Mouse (Mus musculus): ENCODE data around the gene Tmem230. TPM values are rescaled to one million over a fixed set of nuclear protein-coding genes. Genes with fewer than 3 reads are reported as not detected.

The Tmem230 gene
- polyA plus RNA-seq, 1 experiment, result 227 TPM

DNA sequence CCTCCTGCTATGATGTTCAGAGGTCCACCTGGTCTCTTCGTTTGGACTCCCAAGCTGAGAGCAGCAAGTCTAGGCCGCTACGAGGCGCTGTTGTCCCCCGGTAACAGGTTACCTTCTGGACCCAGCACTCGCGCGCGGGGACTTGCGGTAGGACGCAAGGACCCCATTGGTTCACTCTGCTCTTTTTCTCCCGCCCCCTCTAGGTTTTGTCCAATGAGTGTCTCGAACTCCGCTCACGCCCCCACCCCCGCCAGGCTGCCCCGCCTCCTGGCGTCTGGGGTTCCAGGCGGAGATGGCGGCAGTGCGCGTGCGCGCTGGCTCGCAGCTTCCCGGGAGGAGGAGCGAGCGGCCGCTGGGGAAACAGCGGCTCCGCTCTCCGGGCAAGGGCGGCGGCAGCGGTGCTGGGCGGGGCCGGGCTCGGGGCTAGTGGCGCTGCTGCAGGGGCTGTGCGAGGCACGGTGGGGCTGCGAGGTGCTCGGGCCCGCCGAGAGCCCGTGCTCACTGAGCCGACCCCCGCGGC is 15.3 kb upstream of the Tmem230 start, which contains the start of gene Cds2:
Gene Cds2 (plus strand): TSS at position 270 of the 520 bp plus-strand sequence.
- TF ChIP-seq POLR2A (IDR thresholded peaks at IDR 0.05; ENCODE audit: low read depth, low read length), result peak; percentile 68; the same call in 1 of the 2 replicates
- TF ChIP-seq CTCF (IDR thresholded peaks at IDR 0.05; ENCODE audit: extremely low read depth, insufficient read length, insufficient replicate concordance, low read depth, low read length), result peak; percentile 87
- peak within 1 kb of the TSS; percentile 48 for H3K27ac ChIP-seq (ENCODE audit: insufficient read depth, low read depth, low read length)
- peaks cover 8% of the 10 kb centered on the region for H3K4me1 ChIP-seq (ENCODE audit: control insufficient read depth, insufficient read depth, insufficient read length, low read length)
- H3K4me3 ChIP-seq (ENCODE audit: low read depth, low read length), result peak within 1 kb of the TSS; percentile 80
- H3K27me3 ChIP-seq (ENCODE audit: control insufficient read depth, insufficient read depth, low read length), result no peaks in the 10 kb centered on the region
- under 1% methylated on average over 48 of the region's 49 CpGs for WGBS
- H3K36me3 ChIP-seq (ENCODE audit: control insufficient read depth, insufficient read depth, low read length), result no peaks in the 10 kb centered on the region

DNA sequence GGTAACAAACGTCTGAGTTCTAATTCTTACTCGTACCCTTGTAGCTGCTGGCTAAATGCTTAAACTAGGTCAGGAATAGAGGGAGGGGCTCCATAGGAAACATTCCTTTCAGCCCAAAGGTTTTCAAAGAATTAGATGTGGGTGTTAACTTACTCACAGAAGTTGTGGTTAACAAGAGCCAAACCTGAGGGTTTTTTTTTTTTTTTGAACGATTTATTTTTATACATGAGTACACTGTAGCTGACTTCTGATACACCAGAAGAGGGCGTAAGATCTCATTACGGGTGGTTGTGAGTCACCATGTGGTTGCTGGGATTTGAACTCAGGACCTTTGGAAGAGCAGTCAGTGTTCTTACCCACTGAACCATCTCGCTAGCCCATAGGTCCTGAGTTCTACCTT is 14.6 kb upstream of the Tmem230 start:
- 63% methylated on average over 6 of the region's 6 CpGs for WGBS
- H3K36me3 ChIP-seq (ENCODE audit: control insufficient read depth, insufficient read depth, low read length), result no peaks in the 10 kb centered on the region
- peaks cover 8% of the 10 kb centered on the region for H3K4me1 ChIP-seq (ENCODE audit: control insufficient read depth, insufficient read depth, insufficient read length, low read length)
- H3K4me3 ChIP-seq (ENCODE audit: low read depth, low read length), result no peak overlapping the region
- H3K27ac ChIP-seq (ENCODE audit: insufficient read depth, low read depth, low read length), result no peak overlapping the region
- TF ChIP-seq POLR2A (IDR thresholded peaks at IDR 0.05; ENCODE audit: low read depth, low read length), result no peak
- no peak for TF ChIP-seq CTCF (IDR thresholded peaks at IDR 0.05; ENCODE audit: extremely low read depth, insufficient read length, insufficient replicate concordance, low read depth, low read length)
- no peaks in the 10 kb centered on the region for H3K27me3 ChIP-seq (ENCODE audit: control insufficient read depth, insufficient read depth, low read length)

- 89% methylated on average over 3 of the region's 3 CpGs for WGBS
- H3K36me3 ChIP-seq (ENCODE audit: control insufficient read depth, insufficient read depth, low read length), result no peaks in the 10 kb centered on the region
- no peaks in the 10 kb centered on the region for H3K27me3 ChIP-seq (ENCODE audit: control insufficient read depth, insufficient read depth, low read length)
- H3K4me3 ChIP-seq (ENCODE audit: low read depth, low read length), result no peak overlapping the region
- H3K4me1 ChIP-seq (ENCODE audit: control insufficient read depth, insufficient read depth, insufficient read length, low read length), result peaks cover 8% of the 10 kb centered on the region
- TF ChIP-seq CTCF (IDR thresholded peaks at IDR 0.05; ENCODE audit: extremely low read depth, insufficient read length, insufficient replicate concordance, low read depth, low read length) (no peak), POLR2A (IDR thresholded peaks at IDR 0.05; ENCODE audit: low read depth, low read length) (no peak)
- no peak overlapping the region for H3K27ac ChIP-seq (ENCODE audit: insufficient read depth, low read depth, low read length)
Measured at GRCm38 (mm10) chr2:132260601-132261000, 13.0 kb upstream of the Tmem230 start.

GRCm38 (mm10) chr2:132257350-132258068 is 9.9 kb upstream of the Tmem230 start:
- Histone ChIP-seq H3K27me3 (ENCODE audit: control insufficient read depth, insufficient read depth, low read length) (no peaks in the 10 kb centered on the region), H3K36me3 (ENCODE audit: control insufficient read depth, insufficient read depth, low read length) (no peaks in the 10 kb centered on the region), H3K27ac (ENCODE audit: insufficient read depth, low read depth, low read length) (no peak overlapping the region), H3K4me1 (ENCODE audit: control insufficient read depth, insufficient read depth, insufficient read length, low read length) (no peaks in the 10 kb centered on the region), H3K4me3 (ENCODE audit: low read depth, low read length) (no peak overlapping the region)
- WGBS, result 92% methylated on average over 6 of the region's 6 CpGs
- TF ChIP-seq CTCF (IDR thresholded peaks at IDR 0.05; ENCODE audit: extremely low read depth, insufficient read length, insufficient replicate concordance, low read depth, low read length) (no peak), POLR2A (IDR thresholded peaks at IDR 0.05; ENCODE audit: low read depth, low read length) (no peak)

- no peaks in the 10 kb centered on the region; the same call in 1 of the 2 replicates for H3K4me1 ChIP-seq (ENCODE audit: control insufficient read depth, insufficient read depth, insufficient read length, low read length)
- peaks cover 2% of the 10 kb centered on the region; the same call in 1 of the 2 replicates for H3K36me3 ChIP-seq (ENCODE audit: control insufficient read depth, insufficient read depth, low read length)
- peak overlapping the region; percentile 54; the same call in 1 of the 2 replicates for H3K27ac ChIP-seq (ENCODE audit: insufficient read depth, low read depth, low read length)
- no peaks in the 10 kb centered on the region for H3K27me3 ChIP-seq (ENCODE audit: control insufficient read depth, insufficient read depth, low read length)
- no peak overlapping the region for H3K4me3 ChIP-seq (ENCODE audit: low read depth, low read length)
- TF ChIP-seq CTCF (IDR thresholded peaks at IDR 0.05; ENCODE audit: extremely low read depth, insufficient read length, insufficient replicate concordance, low read depth, low read length), result no peak
- TF ChIP-seq POLR2A (IDR thresholded peaks at IDR 0.05; ENCODE audit: low read depth, low read length), result no peak
- WGBS, result 1% methylated on average over 7 of the region's 7 CpGs
Measured at GRCm38 (mm10) chr2:132253603-132254002, 6.0 kb upstream of the Tmem230 start.

DNA sequence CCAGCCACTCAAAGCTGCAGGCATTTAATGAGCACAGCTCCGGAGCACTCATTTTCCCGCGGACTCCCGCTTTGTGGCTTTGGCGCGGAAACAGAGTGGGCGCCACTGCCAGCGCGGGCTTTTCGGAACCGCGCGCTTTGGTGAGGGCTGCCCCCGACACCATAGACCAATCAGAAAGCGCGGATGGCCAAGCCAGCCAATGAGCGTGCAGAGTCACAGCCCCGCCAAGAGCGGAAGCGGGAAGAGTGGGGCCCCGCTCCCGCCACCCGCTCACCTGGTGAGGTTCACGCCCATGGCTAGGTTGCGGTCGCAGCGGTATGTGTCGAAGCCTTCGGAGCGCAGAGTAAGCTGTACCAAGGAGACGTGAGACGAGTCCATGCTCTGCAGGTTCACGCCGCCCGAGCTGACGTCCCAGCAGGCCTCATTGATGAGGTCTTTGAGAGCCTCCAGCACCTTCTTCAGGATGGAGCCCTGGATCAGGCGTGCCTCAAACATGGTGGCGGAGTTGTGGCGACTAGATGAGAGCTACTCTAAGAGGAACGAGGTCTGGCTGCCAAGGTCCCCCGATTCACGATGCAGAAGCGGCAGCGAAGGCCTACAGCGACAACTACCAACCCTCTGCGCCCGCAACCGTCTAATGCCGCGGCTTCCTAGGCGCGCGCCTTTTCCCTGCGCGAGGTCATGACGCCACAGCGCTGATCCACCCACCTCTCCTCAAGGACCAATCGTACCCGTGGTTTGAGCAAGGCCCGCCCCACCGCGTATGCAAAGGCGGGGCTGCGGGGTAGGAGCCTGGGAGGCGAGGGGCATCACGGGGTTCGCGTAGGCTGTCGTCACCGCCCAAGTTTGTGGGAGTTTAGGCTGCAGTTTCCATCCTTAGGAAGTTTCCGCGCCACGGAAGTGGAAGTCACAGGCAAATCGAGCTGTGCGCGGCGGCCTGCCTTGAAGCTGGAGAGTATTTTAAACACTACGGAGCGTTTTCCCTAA is 5.2 kb upstream of the Tmem230 start, which contains the start of gene Pcna:
Gene Pcna (minus strand): TSS at position 773 of the 987 bp plus-strand sequence.
- peak within 1 kb of the TSS; percentile 54 for H3K27ac ChIP-seq (ENCODE audit: insufficient read depth, low read depth, low read length)
- H3K4me1 ChIP-seq (ENCODE audit: control insufficient read depth, insufficient read depth, insufficient read length, low read length), result peaks cover 2% of the 10 kb centered on the region
- TF ChIP-seq POLR2A (IDR thresholded peaks at IDR 0.05; ENCODE audit: low read depth, low read length) (peak; percentile 97), CTCF (IDR thresholded peaks at IDR 0.05; ENCODE audit: extremely low read depth, insufficient read length, insufficient replicate concordance, low read depth, low read length) (no peak)
- H3K27me3 ChIP-seq (ENCODE audit: control insufficient read depth, insufficient read depth, low read length), result no peaks in the 10 kb centered on the region
- H3K4me3 ChIP-seq (ENCODE audit: low read depth, low read length), result peak within 1 kb of the TSS; percentile 73
- WGBS, result under 1% methylated on average over 78 of the region's 79 CpGs
- peaks cover 5% of the 10 kb centered on the region; the same call in 1 of the 2 replicates for H3K36me3 ChIP-seq (ENCODE audit: control insufficient read depth, insufficient read depth, low read length)

Measured in small intestine, adult 2 months (tissue).